Comparison of ENCODE assay signal across 10 mouse cellular contexts in the genomic region with DNA sequence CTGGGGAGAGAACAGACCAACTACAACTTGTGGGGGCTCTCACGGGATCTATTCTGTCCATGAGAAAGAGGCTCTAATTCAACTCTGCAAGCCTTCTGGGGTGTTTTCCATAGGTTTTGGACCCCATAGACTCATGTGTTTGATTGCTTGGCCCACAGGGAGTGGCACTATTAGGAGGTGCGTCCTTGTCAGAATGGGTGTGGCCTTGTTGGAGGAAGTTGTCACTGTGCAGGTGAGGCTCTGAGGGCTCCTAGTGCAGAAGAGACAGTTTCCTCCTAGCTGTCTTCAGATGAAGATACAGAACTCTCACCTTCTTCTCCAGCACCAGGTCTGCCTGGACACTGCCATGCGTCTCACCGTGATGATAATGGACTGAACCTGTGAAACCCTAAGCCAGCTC. TPM values are rescaled to one million over a fixed set of nuclear protein-coding genes. Genes with fewer than 3 reads are reported as not detected.
"Had no signal": no experiment of that assay in that cellular context is flagged by ENCODE, and none has a peak within 500 bp of the region (broad histone marks: within the 10 kb centered on the region; RNA-seq: fewer than 3 reads in every experiment).

No protein-coding gene starts in this region.

RNA-seq across cellular contexts. Expression of gene Oas1d, which starts 10.2 kb away (rescaled TPM):
- polyA plus RNA-seq: neural tube, embryonic 12.5 days; neural tube, embryonic 13.5 days; neural tube, embryonic 14.5 days; neural tube, embryonic 15.5 days; spleen, adult 2 months; stomach, embryonic 14.5 days; stomach, embryonic 15.5 days; stomach, embryonic 16.5 days; testis, adult 2 months; urinary bladder, adult 2 months had no signal

RNA-seq across cellular contexts. Expression of gene Oas1g, which starts 37.1 kb away (rescaled TPM):
- polyA plus RNA-seq: neural tube, embryonic 14.5 days; testis, adult 2 months had no signal
